Mouse (Mus musculus) limb, embryonic 15.5 days (tissue): ENCODE data around the gene Gna12. TPM values are rescaled to one million over a fixed set of nuclear protein-coding genes. Genes with fewer than 3 reads are reported as not detected.

ENCODE experiments used
- ATAC-seq: fragments of 200-750 bp; cut with Nextera tagmentation; 2 replicates; pipeline ENCODE4 v1.8.0; 2017; ENCODE audit warnings: low read depth, moderate TSS enrichment; ENCODE audit not compliant: insufficient number of reproducible peaks, low FRiP score, low TSS enrichment
- H3K27ac ChIP-seq: fragments of 300-500 bp; sonication (generic); 2 replicates; pipeline ENCODE4 v1.5.1; 2015; ENCODE audit warnings: moderate library complexity, mild to moderate bottlenecking, inconsistent platforms
- H3K27me3 ChIP-seq: fragments of 300-500 bp; sonication (generic); 2 replicates; pipeline ENCODE4 v1.6.1; 2015; ENCODE audit warnings: inconsistent platforms
- H3K36me3 ChIP-seq: fragments of 300-500 bp; sonication (generic); 2 replicates; pipeline ENCODE4 v1.6.1; 2015; ENCODE audit warnings: inconsistent platforms
- H3K4me1 ChIP-seq: fragments of 300-500 bp; sonication (generic); 2 replicates; pipeline ENCODE4 v1.6.1; 2015; ENCODE audit warnings: inconsistent platforms
- H3K4me2 ChIP-seq: fragments of 300-500 bp; sonication (generic); 2 replicates; pipeline ENCODE4 v1.6.1; 2015; ENCODE audit warnings: mild to moderate bottlenecking, inconsistent platforms
- H3K4me3 ChIP-seq: fragments of 300-500 bp; sonication (generic); 2 replicates; pipeline ENCODE4 v1.5.1; 2015; ENCODE audit warnings: mild to moderate bottlenecking, inconsistent platforms
- H3K9ac ChIP-seq: fragments of 300-500 bp; sonication (generic); 2 replicates; pipeline ENCODE4 v1.6.1; 2015; ENCODE audit warnings: inconsistent platforms
- H3K9me3 ChIP-seq: fragments of 300-500 bp; sonication (generic); 2 replicates; pipeline ENCODE4 v1.6.1; 2016; ENCODE audit warnings: inconsistent platforms
- WGBS: fragments of 180-500 bp; shearing (Covaris S2); methylation state at CpG from one replicate; pipeline ENCODE4 v1.1.7; 2015; 5-methylcytosine and 5-hydroxymethylcytosine counted together
- polyA plus RNA-seq: library from polyadenylated mRNA; unstranded; fragments of >200 nt; fragmentation: Nextera tagmentation; extraction: Ambion mirVana; gene quantifications from 2 replicates; pipeline ENCODE4 v1.2.1, GENCODE M21; 2015

The Gna12 gene
- polyA plus RNA-seq, 1 experiment from 2014 or later: 19.1 TPM

DNA sequence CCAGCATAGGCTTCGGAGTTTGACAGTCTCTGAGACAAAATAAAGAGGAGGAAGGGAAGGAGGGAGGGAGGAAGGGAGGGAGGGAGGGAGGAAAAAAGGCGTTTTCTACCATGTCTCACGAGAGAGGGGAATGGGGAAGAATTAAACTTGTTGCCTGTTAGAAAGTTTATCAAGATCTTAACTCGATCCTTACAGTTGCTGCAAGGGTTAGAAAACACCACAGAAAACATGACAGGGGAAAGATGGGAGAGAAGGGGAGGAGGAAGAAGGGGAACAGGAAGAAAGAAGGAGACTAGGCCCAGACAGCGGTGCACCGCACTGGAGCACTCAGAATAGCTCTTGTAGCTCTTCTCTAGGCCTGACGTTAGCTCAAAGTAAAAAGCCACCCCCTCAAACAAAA, 58.1 kb downstream of the Gna12 start:
- Histone ChIP-seq H3K36me3 (peaks cover 3% of the 10 kb centered on the region; the same call in 1 of the 2 replicates), H3K4me3 (no peak overlapping the region), H3K4me2 (0 out of 2 replicates have a peak overlapping the region, but pooled peaks have one; percentile 14), H3K27ac (peak overlapping the region; percentile 87), H3K9ac (no peak overlapping the region), H3K27me3 (no peaks in the 10 kb centered on the region), H3K9me3 (no peaks in the 10 kb centered on the region), H3K4me1 (peaks cover 57% of the 10 kb centered on the region)
- ATAC-seq: no peak
- 50% methylated on average over 7 of the region's 7 CpGs for WGBS

DNA sequence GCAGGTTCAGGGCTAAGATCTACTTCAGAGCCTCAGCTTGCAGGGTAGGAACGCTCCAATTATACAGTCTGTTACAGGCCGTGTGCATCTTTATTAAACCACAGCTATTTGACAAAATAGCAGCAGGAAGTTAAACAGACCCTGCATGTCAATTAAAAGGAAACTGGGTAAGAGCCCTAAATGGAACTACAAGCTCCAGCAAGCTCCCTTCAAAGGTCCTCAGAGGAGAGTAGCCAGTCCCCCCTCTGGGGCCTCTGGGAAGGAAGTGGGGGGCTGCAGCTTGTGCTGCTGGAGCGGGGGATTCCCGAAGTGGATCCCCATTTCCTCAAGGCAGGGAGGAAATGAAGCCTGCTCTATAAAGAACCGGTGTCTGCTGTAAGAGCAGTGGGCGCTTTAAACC, 58.6 kb downstream of the Gna12 start:
- Histone ChIP-seq H3K36me3 (no peaks in the 10 kb centered on the region; the same call in 1 of the 2 replicates), H3K27me3 (no peaks in the 10 kb centered on the region), H3K4me1 (peaks cover 57% of the 10 kb centered on the region), H3K9me3 (no peaks in the 10 kb centered on the region), H3K9ac (no peak overlapping the region), H3K4me3 (no peak overlapping the region), H3K4me2 (peak overlapping the region; percentile 14; the same call in 1 of the 2 replicates), H3K27ac (peak overlapping the region; percentile 87)
- no peak for ATAC-seq
- WGBS: 24% methylated on average over 6 of the region's 6 CpGs

DNA sequence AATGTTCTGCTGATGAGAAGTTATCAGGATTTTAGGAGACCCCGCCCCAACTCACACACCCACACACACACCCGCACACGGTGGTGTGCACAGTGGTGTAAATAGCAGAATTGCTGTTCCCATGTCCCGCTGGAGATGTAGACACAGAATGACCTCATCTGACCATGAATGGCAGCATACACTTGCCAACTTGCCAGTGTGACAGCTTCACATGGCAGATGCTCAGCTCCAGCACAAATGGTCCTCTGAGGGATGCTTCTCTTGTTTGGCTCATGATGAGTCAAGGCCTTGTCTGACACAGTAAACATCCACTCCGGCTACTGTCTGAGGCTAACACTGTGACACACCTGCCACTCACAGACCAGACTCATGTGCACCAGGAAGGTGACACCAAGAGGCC, 61.9 kb downstream of the Gna12 start:
- Histone ChIP-seq H3K4me2 (no peak overlapping the region), H3K27ac (peak overlapping the region; percentile 84), H3K9ac (no peak overlapping the region), H3K4me3 (no peak overlapping the region), H3K4me1 (peaks cover 51% of the 10 kb centered on the region), H3K27me3 (no peaks in the 10 kb centered on the region), H3K36me3 (peaks cover 7% of the 10 kb centered on the region; the same call in 1 of the 2 replicates), H3K9me3 (no peaks in the 10 kb centered on the region)
- 77% methylated on average over 5 of the region's 5 CpGs for WGBS
- ATAC-seq: no peak

- WGBS: 40% methylated on average over 9 of the region's 9 CpGs
- ATAC-seq: no peak
- Histone ChIP-seq H3K4me1 (peaks cover 48% of the 10 kb centered on the region), H3K27ac (peak overlapping the region; percentile 84), H3K9ac (no peak overlapping the region), H3K4me3 (no peak overlapping the region), H3K4me2 (no peak overlapping the region), H3K27me3 (no peaks in the 10 kb centered on the region), H3K9me3 (no peaks in the 10 kb centered on the region), H3K36me3 (peaks cover 8% of the 10 kb centered on the region; the same call in 1 of the 2 replicates)
Measured at GRCm38 (mm10) chr5:140767704-140768141, 62.5 kb downstream of the Gna12 start.

DNA sequence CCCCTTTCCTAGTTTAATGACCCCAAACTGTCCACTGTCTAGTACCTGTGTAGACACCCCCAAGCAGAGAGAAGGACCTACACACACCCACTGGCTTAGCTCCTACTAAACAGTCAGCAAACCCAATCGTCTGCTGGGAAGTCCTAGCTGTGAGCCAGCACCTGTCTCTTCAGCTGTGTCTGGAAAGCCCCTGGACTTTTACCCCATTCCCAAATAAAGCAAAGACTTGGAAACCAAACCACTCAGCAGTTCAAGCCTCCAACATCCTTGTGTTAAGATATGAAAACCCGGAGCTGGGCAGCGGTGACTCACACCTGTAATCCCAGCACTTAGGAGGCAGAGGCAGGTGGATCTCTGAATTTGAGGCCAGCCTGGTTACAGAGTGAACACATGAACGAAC, 63.7 kb downstream of the Gna12 start:
- H3K9me3 ChIP-seq: no peaks in the 10 kb centered on the region
- H3K4me1 ChIP-seq: peaks cover 37% of the 10 kb centered on the region
- no peak overlapping the region for H3K4me3 ChIP-seq
- H3K36me3 ChIP-seq: peaks cover 18% of the 10 kb centered on the region
- 84% methylated on average over 4 of the region's 4 CpGs for WGBS
- 0 out of 2 replicates have a peak overlapping the region, but pooled peaks have one; percentile 5 for H3K27ac ChIP-seq
- no peaks in the 10 kb centered on the region for H3K27me3 ChIP-seq
- no peak overlapping the region for H3K4me2 ChIP-seq
- no peak overlapping the region for H3K9ac ChIP-seq
- no peak for ATAC-seq

DNA sequence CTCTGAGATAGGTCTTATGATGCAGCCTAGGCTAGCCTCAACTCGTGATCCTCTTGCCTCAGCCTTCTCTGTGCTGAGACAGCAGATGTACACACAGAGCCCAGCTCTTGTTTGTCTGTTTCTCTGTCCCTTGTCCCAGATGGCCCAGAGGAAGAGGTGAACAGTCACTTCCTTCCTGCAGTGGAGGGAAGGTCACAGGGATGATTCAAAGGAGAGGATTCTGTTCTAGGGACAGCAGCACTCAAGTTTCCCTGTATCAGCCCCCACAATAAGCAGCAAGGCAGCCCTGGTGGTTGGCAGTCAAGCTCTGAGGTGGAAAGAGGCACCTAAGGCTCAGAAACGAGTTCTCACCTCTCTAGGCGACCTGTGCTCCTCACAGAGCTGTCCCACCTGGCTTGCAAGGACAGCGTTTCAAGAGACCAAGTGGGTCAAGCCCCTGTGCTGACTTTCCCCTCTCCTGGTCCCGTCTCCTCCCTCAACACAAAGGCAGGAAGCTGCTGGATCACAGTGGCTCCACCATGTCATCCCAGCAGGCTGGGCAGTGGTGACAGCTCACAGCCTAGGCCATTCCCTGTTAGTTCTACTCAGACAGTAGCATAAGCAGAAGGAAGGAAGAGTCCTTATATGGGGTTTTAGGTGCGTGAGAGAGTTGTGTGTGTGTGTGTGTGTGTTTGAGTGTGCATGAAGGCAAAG, 65.2 kb downstream of the Gna12 start:
- H3K9ac ChIP-seq: no peak overlapping the region
- no peak overlapping the region for H3K4me2 ChIP-seq
- peaks cover 32% of the 10 kb centered on the region for H3K36me3 ChIP-seq
- peaks cover 30% of the 10 kb centered on the region for H3K4me1 ChIP-seq
- no peaks in the 10 kb centered on the region for H3K9me3 ChIP-seq
- no peaks in the 10 kb centered on the region for H3K27me3 ChIP-seq
- peak overlapping the region; percentile 67 for H3K27ac ChIP-seq
- no peak overlapping the region for H3K4me3 ChIP-seq
- WGBS: 71% methylated on average over 6 of the region's 6 CpGs
- no peak for ATAC-seq

DNA sequence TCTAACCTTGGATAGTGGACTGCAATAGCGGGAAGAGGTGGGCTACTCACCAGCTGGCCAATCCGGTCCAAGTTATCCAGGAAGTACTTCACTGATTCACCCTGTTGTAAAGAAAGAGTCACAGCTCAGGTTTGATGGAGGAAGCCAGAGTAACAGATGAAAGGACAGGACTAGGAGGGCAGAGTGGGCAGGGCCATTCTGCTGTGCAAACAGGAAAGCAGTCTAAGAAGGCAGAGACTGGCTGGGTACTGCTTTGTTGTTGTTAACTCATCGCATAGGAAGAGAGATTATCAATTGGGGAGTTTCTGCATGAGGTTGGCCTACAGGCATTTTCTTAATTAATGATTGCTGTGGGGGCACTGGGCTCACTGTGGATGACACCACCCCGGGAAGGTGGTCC, 67.7 kb downstream of the Gna12 start:
- 85% methylated on average over 4 of the region's 4 CpGs for WGBS

GRCm38 (mm10) chr5:140758864-140759263, 71.4 kb downstream of the Gna12 start:
- Histone ChIP-seq H3K9me3 (no peaks in the 10 kb centered on the region), H3K4me2 (no peak overlapping the region), H3K4me3 (no peak overlapping the region), H3K9ac (no peak overlapping the region), H3K27ac (no peak overlapping the region), H3K27me3 (no peaks in the 10 kb centered on the region), H3K4me1 (peaks cover 25% of the 10 kb centered on the region), H3K36me3 (peaks cover 69% of the 10 kb centered on the region)
- 67% methylated on average over 8 of the region's 8 CpGs for WGBS
- no peak for ATAC-seq

More for the DNA sequence above, 67.7 kb downstream of the Gna12 start:
- peaks cover 56% of the 10 kb centered on the region for H3K36me3 ChIP-seq
- H3K27me3 ChIP-seq: no peaks in the 10 kb centered on the region
- no peaks in the 10 kb centered on the region for H3K9me3 ChIP-seq
- H3K9ac ChIP-seq: no peak overlapping the region
- H3K4me1 ChIP-seq: peaks cover 17% of the 10 kb centered on the region
- H3K4me3 ChIP-seq: no peak overlapping the region
- no peak overlapping the region for H3K4me2 ChIP-seq
- H3K27ac ChIP-seq: no peak overlapping the region
- no peak for ATAC-seq

GRCm38 (mm10) chr5:140753223-140753622, 77.0 kb downstream of the Gna12 start:
- H3K4me3 ChIP-seq: no peak overlapping the region
- H3K4me2 ChIP-seq: no peak overlapping the region
- H3K9me3 ChIP-seq: no peaks in the 10 kb centered on the region; the same call in 1 of the 2 replicates
- WGBS: 78% methylated on average over 5 of the region's 5 CpGs
- peaks cover 24% of the 10 kb centered on the region for H3K36me3 ChIP-seq
- no peak overlapping the region for H3K9ac ChIP-seq
- no peak for ATAC-seq
- H3K27me3 ChIP-seq: no peaks in the 10 kb centered on the region
- H3K27ac ChIP-seq: no peak overlapping the region
- H3K4me1 ChIP-seq: peaks cover 24% of the 10 kb centered on the region

DNA sequence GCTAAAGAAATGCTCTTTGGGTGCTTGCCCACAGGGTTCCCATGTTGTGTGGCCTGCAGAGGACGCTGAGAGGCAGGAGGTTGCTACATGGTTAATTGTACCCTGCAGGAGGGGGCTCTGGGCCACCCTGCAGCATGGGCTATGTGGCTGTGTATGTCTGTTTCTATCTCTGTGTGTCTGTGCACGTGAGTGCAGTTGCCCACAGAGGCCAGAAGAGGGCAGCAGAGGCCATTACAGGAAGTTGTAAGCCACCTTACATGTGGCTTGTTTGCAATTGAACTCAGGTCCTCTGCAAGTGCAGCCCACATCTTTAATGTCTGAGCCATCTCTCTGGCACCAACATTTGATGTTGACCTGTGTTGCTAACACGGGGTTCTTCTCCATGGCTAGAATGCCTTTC, 77.6 kb downstream of the Gna12 start:
- WGBS: 93% methylated on average over 3 of the region's 3 CpGs
- no peaks in the 10 kb centered on the region; the same call in 1 of the 2 replicates for H3K9me3 ChIP-seq
- H3K4me2 ChIP-seq: no peak overlapping the region
- H3K36me3 ChIP-seq: peaks cover 19% of the 10 kb centered on the region
- no peaks in the 10 kb centered on the region for H3K27me3 ChIP-seq
- H3K27ac ChIP-seq: no peak overlapping the region
- ATAC-seq: 0 out of 2 replicates have a peak, but pooled peaks have one; percentile 32
- no peak overlapping the region for H3K4me3 ChIP-seq
- H3K4me1 ChIP-seq: peaks cover 24% of the 10 kb centered on the region
- H3K9ac ChIP-seq: no peak overlapping the region

DNA sequence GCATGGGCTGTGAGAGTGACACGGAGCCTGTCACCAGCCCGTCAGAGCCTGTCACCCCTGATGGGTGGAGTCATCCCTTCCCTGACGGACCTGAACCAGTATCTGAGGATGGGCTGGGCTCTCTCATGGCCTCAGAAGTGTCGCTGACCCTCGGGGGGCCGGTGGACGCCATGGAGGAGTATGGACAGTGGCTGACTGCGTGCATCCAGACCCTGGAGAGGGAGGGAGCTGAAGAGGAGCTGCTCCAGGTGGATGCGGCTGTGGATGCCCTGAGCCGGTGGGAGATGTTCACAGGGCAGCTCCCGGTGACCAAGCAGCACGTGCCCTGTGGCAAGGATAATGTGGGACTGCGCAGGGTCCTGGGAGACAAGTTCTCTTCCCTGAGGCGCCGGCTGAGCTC, 78.2 kb downstream of the Gna12 start:
- 93% methylated on average over 15 of the region's 15 CpGs for WGBS
- H3K27me3 ChIP-seq: no peaks in the 10 kb centered on the region
- H3K4me1 ChIP-seq: peaks cover 24% of the 10 kb centered on the region
- no peak overlapping the region for H3K9ac ChIP-seq
- H3K36me3 ChIP-seq: peaks cover 13% of the 10 kb centered on the region
- no peak overlapping the region for H3K4me3 ChIP-seq
- H3K27ac ChIP-seq: no peak overlapping the region
- ATAC-seq: no peak
- H3K9me3 ChIP-seq: no peaks in the 10 kb centered on the region; the same call in 1 of the 2 replicates
- no peak overlapping the region for H3K4me2 ChIP-seq

DNA sequence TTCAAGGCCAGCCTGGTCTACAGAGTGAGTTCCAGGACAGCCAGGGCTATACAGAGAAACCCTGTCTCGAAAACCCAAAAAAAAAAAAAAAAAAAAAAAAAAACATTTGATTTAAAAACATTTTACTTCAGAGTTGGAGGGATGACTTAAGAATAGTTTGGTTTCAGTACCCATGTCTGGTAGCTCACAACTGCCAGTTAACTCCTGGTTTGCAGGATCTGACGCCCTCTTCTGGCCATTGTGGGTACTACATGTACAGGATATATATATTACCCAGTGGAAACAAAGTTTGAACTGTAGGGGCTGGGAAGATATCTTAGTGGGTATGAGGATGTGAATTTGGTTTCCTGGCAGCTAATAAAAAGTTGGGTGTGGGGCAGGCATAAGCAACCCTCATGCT, 79.3 kb downstream of the Gna12 start:
- no peak overlapping the region for H3K27ac ChIP-seq
- H3K36me3 ChIP-seq: peaks cover 12% of the 10 kb centered on the region
- 0% methylated on average over 1 of the region's 2 CpGs for WGBS
- no peak overlapping the region for H3K9ac ChIP-seq
- ATAC-seq: no peak
- H3K4me1 ChIP-seq: peaks cover 15% of the 10 kb centered on the region
- no peak overlapping the region for H3K4me2 ChIP-seq
- no peak overlapping the region for H3K4me3 ChIP-seq
- no peaks in the 10 kb centered on the region; the same call in 1 of the 2 replicates for H3K9me3 ChIP-seq
- no peaks in the 10 kb centered on the region for H3K27me3 ChIP-seq
